Mouse (Mus musculus): ENCODE measurements around the gene Sync.

GRCm38 (mm10) chr4:129271991-129272755 is 15.2 kb upstream of the Sync start:
- no peak for TF ChIP-seq CTCF (IDR thresholded peaks at IDR 0.05; ENCODE audit: extremely low read depth, insufficient read depth, low read length)
- no peak for TF ChIP-seq POLR2A (IDR thresholded peaks at IDR 0.05; ENCODE audit: extremely low read depth, insufficient read depth, low read length)

Data from cortical plate, adult 2 months (tissue).